ENCODE assay signal across 9 mouse cellular contexts in the genomic region with DNA sequence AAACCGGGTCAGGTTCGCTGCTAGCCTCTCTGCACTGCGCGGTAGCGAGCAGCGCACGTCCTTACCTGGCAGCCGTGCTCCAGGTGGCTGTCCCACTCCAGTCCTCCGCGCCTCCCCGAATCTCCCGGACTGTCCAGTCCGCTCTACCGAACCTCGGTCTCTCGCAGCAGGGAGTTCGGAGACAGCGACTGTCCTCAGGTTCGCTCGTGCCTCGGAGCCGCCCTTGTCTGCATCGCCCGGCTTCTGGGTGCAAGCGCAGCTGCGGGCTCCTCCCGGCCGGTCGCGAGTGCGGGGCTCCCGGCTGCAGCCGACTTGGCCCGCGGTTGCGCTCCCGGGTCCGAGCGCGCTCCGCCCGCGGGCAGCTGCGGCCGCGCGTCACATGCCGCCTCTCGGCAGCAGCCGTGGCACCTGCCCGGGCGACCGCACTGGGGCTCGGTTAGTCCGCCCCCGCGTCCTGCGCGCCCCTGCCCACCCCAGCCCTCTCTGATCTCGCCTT. TPM values are rescaled to one million over a fixed set of nuclear protein-coding genes. Genes with fewer than 3 reads are reported as not detected.
DNase-seq lines count a peak whose midpoint lies in the region; ATAC-seq and TF ChIP-seq lines count a peak whose summit lies in the region.
"Had no signal": no experiment of that assay in that cellular context is flagged by ENCODE, and none has a peak within 500 bp of the region (broad histone marks: within the 10 kb centered on the region; RNA-seq: fewer than 3 reads in every experiment).

No protein-coding gene starts in this region.

- no peaks in the 10 kb centered on the region for H3K9me3 ChIP-seq in ES-Bruce4 (replicated peaks; ENCODE audit: control insufficient read depth, insufficient read depth, low read length, poor library complexity, severe bottlenecking)
- no peaks in the 10 kb centered on the region for H3K9me3 ChIP-seq in forebrain, embryonic 12.5 days
- H3K9me3 ChIP-seq in hindbrain, embryonic 15.5 days = no peaks in the 10 kb centered on the region
- H3K9me3 ChIP-seq in limb, embryonic 13.5 days = no peaks in the 10 kb centered on the region
- H3K9me3 ChIP-seq in midbrain, embryonic 16.5 days (replicated peaks; ENCODE audit: control insufficient read depth, low read length, poor library complexity, severe bottlenecking) = no peaks in the 10 kb centered on the region

- peak overlapping the region; percentile 64 for H3K4me3 ChIP-seq in ES-Bruce4 (ENCODE audit: low read depth, low read length)
- peak overlapping the region; percentile 56 for H3K4me3 ChIP-seq in forebrain, embryonic 12.5 days (replicated peaks)
- peak overlapping the region; percentile 79 for H3K4me3 ChIP-seq in hindbrain, embryonic 15.5 days
- peak overlapping the region; percentile 50 for H3K4me3 ChIP-seq in limb, embryonic 13.5 days
- peak overlapping the region; percentile 76 for H3K4me3 ChIP-seq in midbrain, embryonic 16.5 days (ENCODE audit: low read depth, low read length)
- H3K4me3 ChIP-seq: myocyte had no signal

- no peaks in the 10 kb centered on the region for H3K4me1 ChIP-seq in ES-Bruce4 (ENCODE audit: control insufficient read depth, insufficient read depth, low read length)
- peaks cover 15% of the 10 kb centered on the region for H3K4me1 ChIP-seq in forebrain, embryonic 12.5 days
- peaks cover 14% of the 10 kb centered on the region; the same call in 1 of the 2 replicates for H3K4me1 ChIP-seq in hindbrain, embryonic 15.5 days (replicated peaks)
- peaks cover 18% of the 10 kb centered on the region for H3K4me1 ChIP-seq in limb, embryonic 13.5 days
- peaks cover 9% of the 10 kb centered on the region; the same call in 1 of the 2 replicates for H3K4me1 ChIP-seq in midbrain, embryonic 16.5 days (ENCODE audit: control insufficient read depth, insufficient read depth, low read length)

- no peak overlapping the region for H3K27ac ChIP-seq in ES-Bruce4 (ENCODE audit: insufficient read depth, low read length)
- no peak overlapping the region for H3K27ac ChIP-seq in forebrain, embryonic 12.5 days
- peak overlapping the region; percentile 70 for H3K27ac ChIP-seq in hindbrain, embryonic 15.5 days (replicated peaks)
- no peak overlapping the region for H3K27ac ChIP-seq in limb, embryonic 13.5 days
- peak overlapping the region; percentile 76 for H3K27ac ChIP-seq in midbrain, embryonic 16.5 days (ENCODE audit: low read length)

- TF ChIP-seq EP300 in ES-Bruce4 (IDR thresholded peaks at IDR 0.05; ENCODE audit: insufficient read depth, low read depth, low read length) = no peak

- H3K9ac ChIP-seq in ES-Bruce4 (ENCODE audit: low read depth, poor library complexity, severe bottlenecking) = peak overlapping the region; percentile 10
- peak overlapping the region; percentile 51 for H3K9ac ChIP-seq in forebrain, embryonic 12.5 days
- H3K9ac ChIP-seq in hindbrain, embryonic 15.5 days = peak overlapping the region; percentile 74
- peak overlapping the region; percentile 65 for H3K9ac ChIP-seq in limb, embryonic 13.5 days
- H3K9ac ChIP-seq in midbrain, embryonic 16.5 days (ENCODE audit: low read depth, low read length) = peak overlapping the region; percentile 73

- no peak for TF ChIP-seq CTCF in ES-Bruce4 (IDR thresholded peaks at IDR 0.05; ENCODE audit: low read depth, low read length)

- DNase-seq in adrenal gland, adult 2 months = peak; percentile 30
- DNase-seq in adrenal gland, postnatal 4 days (ENCODE audit: low spot score in 2 of 2) = no peak
- DNase-seq in spleen, postnatal 10 days (ENCODE audit: low spot score in 2 of 2) = no peak

- H3K36me3 ChIP-seq in ES-Bruce4 (ENCODE audit: control insufficient read depth, insufficient read depth, low read length, poor library complexity, severe bottlenecking) = no peaks in the 10 kb centered on the region
- no peaks in the 10 kb centered on the region for H3K36me3 ChIP-seq in forebrain, embryonic 12.5 days (replicated peaks)
- no peaks in the 10 kb centered on the region for H3K36me3 ChIP-seq in hindbrain, embryonic 15.5 days
- no peaks in the 10 kb centered on the region for H3K36me3 ChIP-seq in limb, embryonic 13.5 days
- H3K36me3 ChIP-seq in midbrain, embryonic 16.5 days (ENCODE audit: control insufficient read depth, insufficient read depth, low read length) = no peaks in the 10 kb centered on the region

- peak overlapping the region; percentile 88 for H3K4me2 ChIP-seq in forebrain, embryonic 12.5 days
- peak overlapping the region; percentile 98 for H3K4me2 ChIP-seq in hindbrain, embryonic 15.5 days
- H3K4me2 ChIP-seq in limb, embryonic 13.5 days (replicated peaks) = peak overlapping the region; percentile 92
- peak overlapping the region; percentile 94 for H3K4me2 ChIP-seq in midbrain, embryonic 16.5 days (ENCODE audit: low read length)

- 1% methylated on average over 58 of the region's 60 CpGs for WGBS in forebrain, embryonic 12.5 days
- WGBS in hindbrain, embryonic 15.5 days = under 1% methylated on average over 59 of the region's 60 CpGs
- WGBS in limb, embryonic 13.5 days = under 1% methylated on average over 57 of the region's 60 CpGs
- WGBS in midbrain, embryonic 16.5 days = 1% methylated on average over 60 of the region's 60 CpGs

- H3K27me3 ChIP-seq in ES-Bruce4 (ENCODE audit: control insufficient read depth, insufficient read depth, low read length, poor library complexity, severe bottlenecking) = peaks cover 12% of the 10 kb centered on the region; the same call in 1 of the 2 replicates
- H3K27me3 ChIP-seq in forebrain, embryonic 12.5 days = peaks cover 43% of the 10 kb centered on the region
- peaks cover 12% of the 10 kb centered on the region for H3K27me3 ChIP-seq in hindbrain, embryonic 15.5 days
- H3K27me3 ChIP-seq in limb, embryonic 13.5 days = peaks cover 60% of the 10 kb centered on the region
- H3K27me3 ChIP-seq in midbrain, embryonic 16.5 days (ENCODE audit: control insufficient read depth, insufficient read depth, low read depth, low read length) = peaks cover 9% of the 10 kb centered on the region

- peak; percentile 79 for ATAC-seq in forebrain, embryonic 12.5 days (ENCODE audit: low FRiP score)
- peak; percentile 79 for ATAC-seq in hindbrain, embryonic 15.5 days (ENCODE audit: low FRiP score, low read depth)
- ATAC-seq in limb, embryonic 13.5 days (ENCODE audit: low FRiP score, low read depth) = peak; percentile 30
- peak; percentile 81 for ATAC-seq in midbrain, embryonic 16.5 days

- TF ChIP-seq POLR2A in ES-Bruce4 (IDR thresholded peaks at IDR 0.05; ENCODE audit: insufficient read depth, low read length) = no peak

RNA-seq across cellular contexts. Expression of a gene that starts 0.4 kb away (rescaled TPM):
- 1 to 10 TPM; 4.2 to 4.5 TPM for total RNA-seq in adrenal gland, adult 2 months (2021)
- 1.3 and 3.0 TPM in 2 replicates for polyA plus RNA-seq in adrenal gland, adult 2 months (2012; rRNA removed)
- 1 to 10 TPM; 2.6 to 3.9 TPM for total RNA-seq in adrenal gland, postnatal 4 days (2021)
- 0.24 TPM in 1 of 2 replicates, not detected in the other for polyA plus RNA-seq in ES-Bruce4 (2011; ENCODE audit: insufficient read depth, insufficient read length, low read depth, missing spikeins)
- polyA plus RNA-seq in forebrain, embryonic 12.5 days (2016; fragmentation: Nextera tagmentation; extraction: Ambion mirVana) = 0.59 and 0.96 TPM in 2 replicates
- 3.2 and 5.2 TPM in 2 replicates for polyA plus RNA-seq in hindbrain, embryonic 15.5 days (2015; fragmentation: Nextera tagmentation; extraction: Ambion mirVana)
- polyA plus RNA-seq in limb, embryonic 13.5 days (2015; fragmentation: Nextera tagmentation; extraction: Ambion mirVana) = 1.6 and 1.9 TPM in 2 replicates
- 4.6 and 5.0 TPM in 2 replicates for polyA plus RNA-seq in midbrain, embryonic 16.5 days (2015; fragmentation: Nextera tagmentation; extraction: Ambion mirVana)
- polyA plus RNA-seq: myocyte had no signal

Comparison
In these comparisons a context has a peak if more than half of its experiments do, and no peak if none do; other contexts are left out.
1. H3K27ac ChIP-seq: peak in hindbrain, embryonic 15.5 days (single experiment) and midbrain, embryonic 16.5 days (single experiment); none in ES-Bruce4 (single experiment), forebrain, embryonic 12.5 days (single experiment) and limb, embryonic 13.5 days (single experiment).
2. H3K9ac ChIP-seq: peak in every context shown above with its lines; median percentile 74 in hindbrain, embryonic 15.5 days; 73 in midbrain, embryonic 16.5 days; 65 in limb, embryonic 13.5 days; 51 in forebrain, embryonic 12.5 days; 10 in ES-Bruce4.
3. ATAC-seq: peak in every context shown above with its lines; median percentile 81 in midbrain, embryonic 16.5 days; 79 in forebrain, embryonic 12.5 days; 79 in hindbrain, embryonic 15.5 days; 30 in limb, embryonic 13.5 days.
4. Peak in every context shown above with its lines, with median percentiles within 50 percentile points of each other: H3K4me3 ChIP-seq and H3K4me2 ChIP-seq.